Mouse (Mus musculus) cerebellum, adult 2 months (tissue): ENCODE results near the gene Ugt1a9.

Experiments
- CTCF ChIP-seq: fragments of 200-500 bp; IDR thresholded peaks from 2 replicates; pipeline ENCODE4 v1.5.1; 2011; ENCODE audit warnings: low read depth, mild to moderate bottlenecking, control low read depth, low read length, moderate library complexity, borderline replicate concordance; ENCODE audit not compliant: insufficient read depth
- POLR2A ChIP-seq: fragments of 200-500 bp; IDR thresholded peaks from 2 replicates; pipeline ENCODE4 v1.6.1; 2011; ENCODE audit warnings: low read length, control low read depth, borderline replicate concordance; ENCODE audit not compliant: insufficient read depth

GRCm38 (mm10) chr1:88266123-88266522 lies 195.5 kb downstream of the Ugt1a9 start:
- TF ChIP-seq POLR2A (no peak), CTCF (no peak)
